Mouse (Mus musculus) megakaryocyte, embryonic 14.5 days (primary cell): Measurements from ENCODE around the gene Pabpc6. TPM values are rescaled to one million over a fixed set of nuclear protein-coding genes. Genes with fewer than 3 reads are reported as not detected.

ENCODE experiments used
- H3K27me3 ChIP-seq: replicated peaks from 2 replicates; pipeline ENCODE3; 2012; ENCODE audit warnings: inconsistent platforms
- H3K36me3 ChIP-seq: replicated peaks from 2 replicates; pipeline ENCODE3; 2012; ENCODE audit warnings: low read length, inconsistent platforms, mixed read lengths
- H3K4me1 ChIP-seq: 2 replicates; pipeline ENCODE4 v1.6.1; 2012; ENCODE audit warnings: inconsistent platforms
- H3K4me3 ChIP-seq: replicated peaks from 2 replicates; pipeline ENCODE3; 2012; ENCODE audit warnings: moderate library complexity, mild to moderate bottlenecking, inconsistent platforms
- H3K9me3 ChIP-seq: 2 replicates; pipeline ENCODE4 v1.6.1; 2012; ENCODE audit warnings: inconsistent platforms
- FLI1 ChIP-seq: IDR thresholded peaks from 2 replicates; pipeline ENCODE4 v1.6.1; 2012; ENCODE audit warnings: low read length, inconsistent platforms, mixed read lengths
- GATA1 ChIP-seq: IDR thresholded peaks from 3 replicates; pipeline ENCODE4 v1.6.1; 2012; ENCODE audit warnings: mixed read lengths, low read length, inconsistent platforms, borderline replicate concordance
- polyA plus RNA-seq: library from polyadenylated mRNA; stranded (reverse); fragments of >175 nt; gene quantifications from 2 replicates; pipeline ENCODE4 v1.2.3, GENCODE M21; 2012; ENCODE audit warnings: low replicate concordance; ENCODE audit not compliant: insufficient read depth

The Pabpc6 gene
- polyA plus RNA-seq = not detected in 2 replicates

GRCm38 (mm10) chr17:9669283-9669905 lies at the start of gene Pabpc6:
Pabpc6 (minus strand) TSS chr17:9669717.
- no peak within 1 kb of the TSS for H3K4me3 ChIP-seq
- no peak for TF ChIP-seq FLI1
- TF ChIP-seq GATA1 = no peak

GRCm38 (mm10) chr17:9710910-9711309 lies 41.4 kb upstream of the Pabpc6 start:
- H3K4me1 ChIP-seq = no peaks in the 10 kb centered on the region
- H3K36me3 ChIP-seq = no peaks in the 10 kb centered on the region
- no peaks in the 10 kb centered on the region for H3K27me3 ChIP-seq
- H3K4me3 ChIP-seq = no peak overlapping the region
- peaks cover 17% of the 10 kb centered on the region; the same call in 1 of the 2 replicates for H3K9me3 ChIP-seq
- no peak for TF ChIP-seq GATA1
- TF ChIP-seq FLI1 = no peak

More at GRCm38 (mm10) chr17:9669283-9669905, at the start of gene Pabpc6:
- H3K36me3 ChIP-seq = no peaks in the 10 kb centered on the region
- H3K27me3 ChIP-seq = no peaks in the 10 kb centered on the region
- H3K4me1 ChIP-seq = no peaks in the 10 kb centered on the region
- H3K9me3 ChIP-seq = peaks cover 21% of the 10 kb centered on the region

GRCm38 (mm10) chr17:9708888-9709287 lies 39.4 kb upstream of the Pabpc6 start:
- no peaks in the 10 kb centered on the region for H3K27me3 ChIP-seq
- no peaks in the 10 kb centered on the region for H3K36me3 ChIP-seq
- no peak for TF ChIP-seq FLI1
- TF ChIP-seq GATA1 = no peak
- H3K4me1 ChIP-seq = no peaks in the 10 kb centered on the region
- no peak overlapping the region for H3K4me3 ChIP-seq
- H3K9me3 ChIP-seq = peaks cover 21% of the 10 kb centered on the region; the same call in 1 of the 2 replicates

GRCm38 (mm10) chr17:9707356-9707755 lies 37.8 kb upstream of the Pabpc6 start:
- TF ChIP-seq GATA1 = no peak
- no peak for TF ChIP-seq FLI1
- Histone ChIP-seq H3K9me3 (peaks cover 21% of the 10 kb centered on the region; the same call in 1 of the 2 replicates), H3K36me3 (no peaks in the 10 kb centered on the region), H3K27me3 (no peaks in the 10 kb centered on the region), H3K4me1 (no peaks in the 10 kb centered on the region), H3K4me3 (no peak overlapping the region)

- H3K27me3 ChIP-seq = no peaks in the 10 kb centered on the region
- H3K4me3 ChIP-seq = no peak overlapping the region
- H3K9me3 ChIP-seq = peaks cover 23% of the 10 kb centered on the region
- no peaks in the 10 kb centered on the region for H3K36me3 ChIP-seq
- TF ChIP-seq GATA1 (no peak), FLI1 (no peak)
- no peaks in the 10 kb centered on the region for H3K4me1 ChIP-seq
Observed at GRCm38 (mm10) chr17:9697763-9698162, 28.2 kb upstream of the Pabpc6 start.

- Histone ChIP-seq H3K36me3 (no peaks in the 10 kb centered on the region), H3K4me1 (no peaks in the 10 kb centered on the region), H3K9me3 (peaks cover 15% of the 10 kb centered on the region)
Observed at GRCm38 (mm10) chr17:9691251-9691650, 21.7 kb upstream of the Pabpc6 start.

GRCm38 (mm10) chr17:9683539-9684155 lies 14.1 kb upstream of the Pabpc6 start:
- H3K4me1 ChIP-seq = no peaks in the 10 kb centered on the region
- no peaks in the 10 kb centered on the region for H3K27me3 ChIP-seq
- no peak for TF ChIP-seq GATA1
- TF ChIP-seq FLI1 = no peak
- H3K36me3 ChIP-seq = no peaks in the 10 kb centered on the region
- H3K9me3 ChIP-seq = peaks cover 10% of the 10 kb centered on the region
- no peak overlapping the region for H3K4me3 ChIP-seq

More at GRCm38 (mm10) chr17:9691251-9691650, 21.7 kb upstream of the Pabpc6 start:
- Histone ChIP-seq H3K27me3 (no peaks in the 10 kb centered on the region), H3K4me3 (no peak overlapping the region)
- TF ChIP-seq FLI1 (no peak), GATA1 (no peak)

- no peaks in the 10 kb centered on the region for H3K36me3 ChIP-seq
- peaks cover 6% of the 10 kb centered on the region for H3K9me3 ChIP-seq
- no peak overlapping the region for H3K4me3 ChIP-seq
- H3K4me1 ChIP-seq = no peaks in the 10 kb centered on the region
- TF ChIP-seq GATA1 (no peak), FLI1 (no peak)
- H3K27me3 ChIP-seq = no peaks in the 10 kb centered on the region
Observed at GRCm38 (mm10) chr17:9680741-9681140, 11.2 kb upstream of the Pabpc6 start.

GRCm38 (mm10) chr17:9675175-9675789 lies 5.8 kb upstream of the Pabpc6 start:
- Histone ChIP-seq H3K4me3 (no peak overlapping the region), H3K9me3 (no peaks in the 10 kb centered on the region), H3K27me3 (no peaks in the 10 kb centered on the region), H3K4me1 (no peaks in the 10 kb centered on the region), H3K36me3 (no peaks in the 10 kb centered on the region)
- TF ChIP-seq FLI1 (no peak), GATA1 (no peak)

GRCm38 (mm10) chr17:9667955-9668354 lies 1.6 kb downstream of the Pabpc6 start:
- TF ChIP-seq GATA1 (no peak), FLI1 (no peak)
- peaks cover 21% of the 10 kb centered on the region for H3K9me3 ChIP-seq
- no peaks in the 10 kb centered on the region for H3K27me3 ChIP-seq
- H3K4me1 ChIP-seq = no peaks in the 10 kb centered on the region
- no peaks in the 10 kb centered on the region for H3K36me3 ChIP-seq
- no peak overlapping the region for H3K4me3 ChIP-seq
